Mouse (Mus musculus) forebrain, postnatal 0 days (tissue): Measurements from ENCODE around the gene Cend1. TPM values are rescaled to one million over a fixed set of nuclear protein-coding genes. Genes with fewer than 3 reads are reported as not detected.
"Not testable (repeated sequence)": the region's sequence is repeated elsewhere in the genome, so short reads cannot be mapped to it uniquely, and the experiment has no call there.

Source experiments
- ATAC-seq: fragments of 200-750 bp; cut with Nextera tagmentation; 2 replicates; pipeline ENCODE4 v1.8.0; 2017; ENCODE audit warnings: mild to moderate bottlenecking, moderate library complexity
- DNase-seq: peaks from one replicate; pipeline ENCODE4 v3.0.0-alpha.2; 2015
- H3K27ac ChIP-seq: fragments of 300-500 bp; sonication (generic); 2 replicates; pipeline ENCODE4 v1.5.1; 2014; ENCODE audit warnings: low read depth, mild to moderate bottlenecking, antibody characterized with exemption, low read length, moderate library complexity, mixed read lengths
- H3K27me3 ChIP-seq: fragments of 300-500 bp; sonication (generic); 2 replicates; pipeline ENCODE4 v1.6.1; 2014; ENCODE audit warnings: mild to moderate bottlenecking, low read length, mixed read lengths; ENCODE audit not compliant: insufficient read depth
- H3K36me3 ChIP-seq: fragments of 300-500 bp; sonication (generic); 2 replicates; pipeline ENCODE4 v1.6.1; 2014; ENCODE audit warnings: mild to moderate bottlenecking, moderate library complexity; ENCODE audit not compliant: insufficient read depth
- H3K4me1 ChIP-seq: fragments of 300-500 bp; sonication (generic); 2 replicates; pipeline ENCODE4 v1.6.1; 2014; ENCODE audit warnings: antibody characterized with exemption; ENCODE audit not compliant: insufficient read depth
- H3K4me2 ChIP-seq: fragments of 300-500 bp; sonication (generic); 2 replicates; pipeline ENCODE4 v1.6.1; 2014; ENCODE audit warnings: low read depth, mild to moderate bottlenecking, moderate library complexity
- H3K4me3 ChIP-seq: fragments of 300-500 bp; sonication (generic); 2 replicates; pipeline ENCODE4 v1.5.1; 2014; ENCODE audit warnings: low read depth, low read length, mixed read lengths
- H3K9ac ChIP-seq: fragments of 300-500 bp; sonication (generic); 2 replicates; pipeline ENCODE4 v1.6.1; 2014; ENCODE audit warnings: mild to moderate bottlenecking
- H3K9me3 ChIP-seq: fragments of 300-500 bp; sonication (generic); 2 replicates; pipeline ENCODE4 v1.6.1; 2016; ENCODE audit warnings: low read length
- CTCF ChIP-seq: sonication (generic); IDR thresholded peaks from 2 replicates; pipeline ENCODE4 v1.5.1; 2016; ENCODE audit warnings: antibody characterized with exemption, control low read depth, low read depth
- WGBS: fragments of 180-500 bp; shearing (Covaris S2); extraction: QIAGEN DNeasy Blood & Tissue Kit; methylation state at CpG from one replicate; pipeline ENCODE4 v1.1.7; 2014; 5-methylcytosine and 5-hydroxymethylcytosine counted together
- polyA plus RNA-seq: library from polyadenylated mRNA; unstranded; fragments of >200 nt; fragmentation: Nextera tagmentation; extraction: Ambion mirVana; gene quantifications from 2 replicates; pipeline ENCODE4 v1.2.1, GENCODE M21; 2015
- total RNA-seq: library from RNA; depleted of rRNA; stranded (reverse); fragments of >200 nt; gene quantifications from 2 replicates; pipeline ENCODE4 v1.2.3, GENCODE M21; 2014

Cend1 gene
- total and polyA plus RNA-seq, 2 experiments from 2014 or later, result 83.3 to 125 TPM

DNA sequence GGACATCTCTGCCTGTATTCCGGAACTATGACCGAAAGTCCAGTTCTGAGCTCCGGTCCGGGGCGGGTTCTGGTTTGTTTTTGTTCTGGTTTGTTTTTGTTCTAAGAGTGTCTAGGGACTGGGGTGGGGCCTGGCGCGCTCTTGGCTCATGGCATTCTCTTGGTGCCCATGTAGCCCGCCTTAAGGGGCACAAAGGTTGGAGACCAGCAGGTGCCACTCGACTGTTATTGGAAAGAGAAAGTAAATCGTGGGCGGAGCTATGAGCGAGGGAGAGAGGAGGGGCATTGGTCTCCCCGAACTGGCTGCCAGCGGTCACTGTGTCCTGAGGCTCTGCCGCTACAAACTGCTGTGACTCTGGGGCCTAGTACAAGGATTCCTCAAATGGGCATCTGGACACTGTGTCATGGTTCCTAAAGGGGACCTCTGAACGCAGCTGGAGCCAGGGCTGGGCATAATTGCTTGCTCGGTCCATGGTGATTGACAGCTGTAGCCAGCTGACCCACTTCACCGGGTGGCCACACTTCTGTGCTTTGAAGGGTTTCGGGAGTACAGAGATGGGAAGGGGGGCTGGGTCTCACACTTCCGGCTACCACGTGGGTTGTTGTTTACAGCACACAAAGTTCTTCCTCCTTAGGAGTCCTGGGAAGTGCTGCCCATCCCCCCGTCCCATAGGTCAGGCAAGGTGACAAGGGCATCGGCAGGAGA lies 26.5 kb upstream of the Cend1 start:
- TF ChIP-seq CTCF, result no peak
- Histone ChIP-seq H3K4me2 (peak overlapping the region; percentile 92), H3K9ac (peak overlapping the region; percentile 65), H3K4me1 (peaks cover 9% of the 10 kb centered on the region), H3K9me3 (no peaks in the 10 kb centered on the region), H3K27ac (peak overlapping the region; percentile 66), H3K4me3 (peak overlapping the region; percentile 56), H3K36me3 (peaks cover 32% of the 10 kb centered on the region), H3K27me3 (peaks cover 3% of the 10 kb centered on the region; the same call in 1 of the 2 replicates)
- DNase-seq (no peak), ATAC-seq (peak; percentile 12)
- WGBS, result 2% methylated on average over 23 of the region's 23 CpGs

DNA sequence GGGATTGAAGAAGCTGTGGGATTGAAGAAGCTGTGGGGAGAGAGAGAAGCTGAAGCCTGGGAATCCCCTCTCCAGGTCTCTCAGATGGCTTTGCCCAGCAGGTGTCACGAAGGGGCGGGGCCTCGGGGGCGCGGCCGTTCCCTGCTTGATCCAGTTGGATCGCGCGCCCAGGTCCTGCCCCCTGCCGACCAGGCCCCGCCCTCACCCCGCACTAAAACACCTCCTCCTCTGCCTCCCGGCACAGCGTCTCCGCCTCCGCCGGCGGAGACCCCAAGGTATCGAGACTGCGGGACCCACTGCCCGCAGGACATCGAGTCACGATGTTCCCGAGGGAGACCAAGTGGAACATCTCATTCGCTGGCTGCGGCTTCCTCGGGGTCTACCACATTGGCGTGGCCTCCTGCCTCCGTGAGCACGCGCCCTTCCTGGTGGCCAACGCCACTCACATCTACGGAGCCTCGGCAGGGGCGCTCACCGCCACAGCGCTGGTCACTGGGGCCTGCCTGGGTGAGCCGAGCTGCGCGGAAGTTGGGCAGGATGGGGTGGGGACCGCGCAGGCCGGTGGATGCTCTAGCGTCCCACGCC lies 25.8 kb upstream of the Cend1 start, which contains the start of gene Pnpla2:
Pnpla2 (plus strand) TSS at position 232 of the 585 bp plus-strand sequence.
- under 1% methylated on average over 45 of the region's 45 CpGs for WGBS
- Histone ChIP-seq H3K4me2 (peak within 1 kb of the TSS; percentile 92), H3K27me3 (no peaks in the 10 kb centered on the region), H3K4me3 (peak within 1 kb of the TSS; percentile 56), H3K36me3 (peaks cover 37% of the 10 kb centered on the region), H3K4me1 (peaks cover 9% of the 10 kb centered on the region), H3K9ac (peak within 1 kb of the TSS; percentile 65), H3K9me3 (no peaks in the 10 kb centered on the region), H3K27ac (peak within 1 kb of the TSS; percentile 66)
- ATAC-seq (peak; percentile 83), DNase-seq (peak; percentile 86)
- peak; percentile 35 for TF ChIP-seq CTCF

DNA sequence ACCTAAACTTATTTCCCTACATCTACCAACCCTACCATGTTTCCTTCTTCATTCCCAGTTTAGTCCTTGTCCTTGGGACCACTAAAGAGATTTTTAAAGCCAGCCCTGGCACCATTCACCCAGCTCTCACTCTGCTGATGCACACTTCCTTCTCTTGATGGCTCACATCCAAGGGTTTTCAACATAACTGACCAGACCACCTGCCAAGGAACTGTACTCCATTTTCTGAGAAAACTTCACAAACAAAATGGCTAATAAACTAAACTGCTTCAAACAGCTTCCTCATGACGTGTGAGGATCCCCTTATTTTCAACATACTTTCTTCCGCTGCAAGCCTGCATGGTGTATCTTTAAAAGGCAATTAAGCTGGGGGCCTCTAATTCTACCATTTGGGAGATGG lies 24.3 kb upstream of the Cend1 start:
- no peak overlapping the region for H3K9ac ChIP-seq
- H3K27me3 ChIP-seq, result no peaks in the 10 kb centered on the region
- WGBS, result 73% methylated on average over 2 of the region's 2 CpGs
- H3K27ac ChIP-seq, result no peak overlapping the region
- no peak for DNase-seq
- H3K4me2 ChIP-seq, result no peak overlapping the region
- H3K4me3 ChIP-seq, result no peak overlapping the region
- H3K4me1 ChIP-seq, result peaks cover 9% of the 10 kb centered on the region
- H3K9me3 ChIP-seq, result no peaks in the 10 kb centered on the region
- no peak for ATAC-seq
- peaks cover 33% of the 10 kb centered on the region for H3K36me3 ChIP-seq
- TF ChIP-seq CTCF, result no peak

- DNase-seq, result no peak
- H3K27ac ChIP-seq, result no peak overlapping the region
- H3K4me2 ChIP-seq, result no peak overlapping the region
- H3K36me3 ChIP-seq, result peaks cover 33% of the 10 kb centered on the region
- no peak for TF ChIP-seq CTCF
- no peak overlapping the region for H3K9ac ChIP-seq
- H3K4me1 ChIP-seq, result peaks cover 15% of the 10 kb centered on the region
- H3K4me3 ChIP-seq, result no peak overlapping the region
- no peak for ATAC-seq
- no peaks in the 10 kb centered on the region for H3K27me3 ChIP-seq
- H3K9me3 ChIP-seq, result no peaks in the 10 kb centered on the region
These were observed 22.6 kb upstream of the Cend1 start for GRCm38 (mm10) chr7:141451928-141452327.

- Histone ChIP-seq H3K9me3 (no peaks in the 10 kb centered on the region), H3K36me3 (peaks cover 32% of the 10 kb centered on the region), H3K27ac (peak within 1 kb of the TSS; percentile 88), H3K9ac (peak within 1 kb of the TSS; percentile 78), H3K27me3 (no peaks in the 10 kb centered on the region), H3K4me2 (peak within 1 kb of the TSS; percentile 66), H3K4me1 (peaks cover 11% of the 10 kb centered on the region; the same call in 1 of the 2 replicates), H3K4me3 (peak within 1 kb of the TSS; percentile 66)
- DNase-seq (peak; percentile 95), ATAC-seq (peak; percentile 96)
- peak; percentile 33 for TF ChIP-seq CTCF
- WGBS, result 1% methylated on average over 63 of the region's 63 CpGs
These were observed 18.1 kb upstream of the Cend1 start, which contains the start of gene Rplp2 for GRCm38 (mm10) chr7:141447110-141447991. Gene Rplp2 (plus strand): TSS chr7:141447370.

DNA sequence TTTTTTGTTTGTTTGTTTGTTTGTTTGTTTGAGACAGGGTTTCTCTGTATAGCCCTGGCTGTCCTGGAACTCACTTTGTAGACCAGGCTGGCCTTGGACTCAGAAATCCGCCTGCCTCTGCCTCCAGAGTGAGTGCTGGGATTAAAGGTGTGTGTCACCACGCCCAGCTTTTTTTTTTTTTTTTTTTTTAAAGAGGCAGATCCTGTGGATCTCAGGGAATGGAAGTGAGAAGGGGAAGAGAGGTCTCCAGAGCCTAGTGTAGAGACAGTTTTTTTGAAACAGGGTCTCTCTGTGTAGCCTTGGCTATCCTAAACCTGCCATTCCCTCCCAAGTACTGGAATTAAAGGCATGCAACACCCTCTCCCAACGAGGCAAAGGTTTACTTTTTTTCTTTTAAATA lies 17.1 kb upstream of the Cend1 start:
- Histone ChIP-seq H3K4me1 (peaks cover 11% of the 10 kb centered on the region; the same call in 1 of the 2 replicates), H3K36me3 (peaks cover 22% of the 10 kb centered on the region)
- not testable (repeated sequence) for H3K4me2 ChIP-seq, H3K27ac ChIP-seq, H3K9me3 ChIP-seq, H3K4me3 ChIP-seq, ATAC-seq, H3K9ac ChIP-seq, DNase-seq, H3K27me3 ChIP-seq
- WGBS, result 91% methylated on average over 3 of the region's 3 CpGs
